Mouse (Mus musculus) testis, adult 2 months (tissue): ENCODE data around the gene Vrk3.
"Not testable (repeated sequence)": the region's sequence is repeated elsewhere in the genome, so short reads cannot be mapped to it uniquely, and the experiment has no call there.

Experiments used
- CTCF ChIP-seq: fragments of 200-500 bp; IDR thresholded peaks from 2 replicates; pipeline ENCODE4 v1.5.1; 2012; ENCODE audit warnings: low read depth, mild to moderate bottlenecking, inconsistent platforms, low read length, moderate library complexity; ENCODE audit not compliant: control insufficient read depth, insufficient read depth, insufficient replicate concordance
- POLR2A ChIP-seq: fragments of 200-500 bp; IDR thresholded peaks from 2 replicates; pipeline ENCODE4 v1.6.1; 2012; ENCODE audit warnings: low read depth, mild to moderate bottlenecking, inconsistent platforms, low read length, moderate library complexity; ENCODE audit not compliant: control insufficient read depth

- not testable (repeated sequence) for TF ChIP-seq CTCF, POLR2A
Measured at GRCm38 (mm10) chr7:44708093-44708492, 40.1 kb upstream of the Vrk3 start.
